Mouse (Mus musculus) kidney, adult 2 months (tissue): ENCODE measurements around the gene Bora. TPM values are rescaled to one million over a fixed set of nuclear protein-coding genes. Genes with fewer than 3 reads are reported as not detected.

Experiments
- DNase-seq: peaks from one replicate; pipeline ENCODE4 v3.0.0; 2021
- H3K27ac ChIP-seq: fragments of 200-500 bp; 2 replicates; pipeline ENCODE4 v1.5.1; 2012; ENCODE audit warnings: low read depth, low read length, control low read depth, inconsistent platforms; ENCODE audit not compliant: insufficient read depth
- H3K27me3 ChIP-seq: fragments of 200-500 bp; replicated peaks from 2 replicates; pipeline ENCODE4 v1.6.1; 2012; ENCODE audit warnings: mild to moderate bottlenecking, moderate library complexity, low read length, inconsistent platforms; ENCODE audit not compliant: control insufficient read depth, insufficient read depth
- H3K36me3 ChIP-seq: fragments of 200-500 bp; 2 replicates; pipeline ENCODE4 v1.6.1; 2012; ENCODE audit warnings: mild to moderate bottlenecking, moderate library complexity, low read length, inconsistent platforms; ENCODE audit not compliant: control insufficient read depth, insufficient read depth
- H3K4me1 ChIP-seq: fragments of 200-500 bp; 2 replicates; pipeline ENCODE4 v1.6.1; 2011; ENCODE audit warnings: low read length; ENCODE audit not compliant: control insufficient read depth, insufficient read depth
- H3K4me3 ChIP-seq: fragments of 200-500 bp; 2 replicates; pipeline ENCODE4 v1.5.1; 2011; ENCODE audit warnings: mild to moderate bottlenecking, low read depth, low read length, control low read depth; ENCODE audit not compliant: insufficient read depth
- CTCF ChIP-seq: fragments of 200-500 bp; conservative IDR thresholded peaks from 2 replicates; pipeline ENCODE4 v1.5.1; 2011; ENCODE audit warnings: low read depth, mild to moderate bottlenecking, control low read depth, low read length, moderate library complexity, mixed read lengths; ENCODE audit not compliant: insufficient read depth, insufficient read length
- POLR2A ChIP-seq: fragments of 200-500 bp; IDR thresholded peaks from one replicate; pipeline ENCODE4 v1.6.1; 2011; ENCODE audit warnings: low read depth, low read length, control low read depth
- WGBS: fragments of 180-500 bp; shearing (Covaris S2); methylation state at CpG from one replicate; pipeline ENCODE4 v1.1.7; 2018; 5-methylcytosine and 5-hydroxymethylcytosine counted together
- polyA plus RNA-seq: library from polyadenylated mRNA; depleted of rRNA; stranded (reverse); fragments of >200 nt; gene quantifications from 2 replicates; pipeline ENCODE4 v1.2.3, GENCODE M21; 2012; rRNA removed

Gene Bora
- polyA plus RNA-seq, 1 experiment = 0.77 TPM

DNA sequence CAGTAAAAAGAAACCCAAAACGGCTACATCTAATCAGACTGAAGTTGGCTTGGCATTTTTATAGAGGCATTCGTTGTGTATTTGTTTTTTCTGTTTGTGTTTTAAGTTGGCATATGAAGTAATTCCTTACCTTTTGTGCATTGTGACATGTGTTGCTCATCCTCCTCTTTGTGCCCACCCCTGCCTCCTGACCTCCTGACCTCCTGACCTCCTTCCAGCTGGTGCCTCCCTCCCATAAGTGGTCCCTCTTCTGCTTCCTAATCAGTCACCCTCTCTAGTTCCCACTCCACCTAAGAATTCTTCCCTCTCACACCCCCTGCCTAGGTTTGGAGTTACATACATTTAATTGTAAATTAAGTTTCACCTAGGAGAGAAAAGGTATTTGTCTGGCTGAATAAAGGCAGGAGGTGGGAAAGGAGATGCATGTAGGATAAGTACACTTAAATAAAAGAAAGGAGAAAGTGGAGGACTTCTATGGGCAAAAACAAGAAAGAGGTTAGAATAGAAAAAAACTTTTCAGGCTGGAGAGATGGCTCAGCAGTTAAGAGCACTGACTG lies 61.7 kb downstream of the Bora start:
- no peaks in the 10 kb centered on the region for H3K27me3 ChIP-seq
- no peaks in the 10 kb centered on the region for H3K4me1 ChIP-seq
- H3K36me3 ChIP-seq = peaks cover 4% of the 10 kb centered on the region
- WGBS = 75% methylated on average over 2 of the region's 2 CpGs
- no peak overlapping the region for H3K4me3 ChIP-seq
- DNase-seq = no peak
- no peak overlapping the region for H3K27ac ChIP-seq
- TF ChIP-seq CTCF (no peak), POLR2A (no peak)

- Histone ChIP-seq H3K27me3 (no peaks in the 10 kb centered on the region), H3K36me3 (peaks cover 4% of the 10 kb centered on the region), H3K4me3 (no peak overlapping the region), H3K4me1 (no peaks in the 10 kb centered on the region), H3K27ac (no peak overlapping the region)
- TF ChIP-seq CTCF = no peak
- TF ChIP-seq POLR2A = no peak
- WGBS = 76% methylated on average over 6 of the region's 6 CpGs
- no peak for DNase-seq
These were observed 62.7 kb downstream of the Bora start for GRCm38 (mm10) chr14:99108762-99109161.

- Histone ChIP-seq H3K4me3 (no peak overlapping the region), H3K27ac (no peak overlapping the region), H3K4me1 (no peaks in the 10 kb centered on the region), H3K36me3 (peaks cover 2% of the 10 kb centered on the region; the same call in 1 of the 2 replicates), H3K27me3 (no peaks in the 10 kb centered on the region)
- TF ChIP-seq POLR2A = no peak
- WGBS = 75% methylated on average over 4 of the region's 4 CpGs
- no peak for DNase-seq
These were observed 71.6 kb downstream of the Bora start for GRCm38 (mm10) chr14:99117576-99117975.

DNA sequence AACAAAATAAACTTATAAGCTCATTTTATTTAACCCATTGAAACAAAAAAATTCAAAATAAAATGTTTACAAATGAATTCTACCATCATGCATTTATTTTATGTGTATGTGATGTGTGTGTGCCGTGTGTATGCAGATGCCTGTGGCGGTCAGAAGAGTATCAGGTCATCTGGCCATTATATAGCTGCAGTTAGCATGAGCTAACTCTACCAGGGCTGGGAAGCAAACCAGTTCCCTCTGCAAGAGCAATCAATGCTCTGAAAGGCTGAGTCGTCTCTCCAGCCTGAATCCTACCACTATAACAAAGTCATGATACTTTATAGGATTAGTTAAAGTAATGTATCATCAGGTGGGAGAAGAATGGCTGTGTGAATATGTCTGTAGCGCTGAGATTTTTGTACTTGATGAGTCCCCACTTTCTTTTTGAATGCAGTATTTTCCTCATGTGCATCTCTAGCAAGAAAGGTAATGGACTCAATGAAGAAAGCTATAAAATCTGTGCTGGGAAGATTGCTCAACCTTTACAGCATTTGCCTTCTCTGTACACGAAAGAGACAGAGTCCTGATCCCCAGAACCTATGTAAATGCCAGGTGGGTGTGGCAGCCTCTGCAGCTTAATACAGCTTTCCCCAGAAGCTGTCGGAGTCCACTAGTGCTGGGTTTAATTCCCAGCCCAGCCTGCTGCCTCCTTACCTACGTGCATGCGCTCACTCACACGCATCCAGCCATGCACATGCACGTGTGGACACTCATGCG lies 75.7 kb downstream of the Bora start:
- peaks cover 2% of the 10 kb centered on the region; the same call in 1 of the 2 replicates for H3K36me3 ChIP-seq
- no peak overlapping the region for H3K4me3 ChIP-seq
- H3K4me1 ChIP-seq = no peaks in the 10 kb centered on the region
- no peak overlapping the region for H3K27ac ChIP-seq
- DNase-seq = no peak
- no peak for TF ChIP-seq CTCF
- no peak for TF ChIP-seq POLR2A
- H3K27me3 ChIP-seq = no peaks in the 10 kb centered on the region
- 86% methylated on average over 11 of the region's 11 CpGs for WGBS

DNA sequence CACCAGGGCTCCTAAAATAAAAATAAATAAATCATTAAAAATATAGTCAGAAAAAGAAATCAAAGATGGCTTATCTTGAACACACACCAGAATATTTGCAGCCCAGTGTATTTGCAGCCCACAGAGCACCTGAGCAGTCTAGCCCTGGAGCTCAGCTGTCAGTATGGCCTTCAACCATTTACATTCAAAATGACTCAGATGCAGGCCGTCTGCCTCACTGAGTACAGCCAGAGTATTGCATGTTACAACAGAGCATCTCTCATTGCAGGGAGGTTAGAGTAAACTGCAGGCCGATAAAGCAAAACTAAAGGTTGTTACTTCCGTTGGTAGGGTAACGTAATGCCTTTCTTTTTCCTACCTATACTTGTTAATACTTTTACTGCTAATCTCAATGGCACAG lies 78.1 kb downstream of the Bora start:
- H3K27ac ChIP-seq = no peak overlapping the region
- H3K27me3 ChIP-seq = no peaks in the 10 kb centered on the region
- 92% methylated on average over 4 of the region's 4 CpGs for WGBS
- peaks cover 4% of the 10 kb centered on the region; the same call in 1 of the 2 replicates for H3K36me3 ChIP-seq
- TF ChIP-seq CTCF (no peak), POLR2A (no peak)
- no peak for DNase-seq
- H3K4me3 ChIP-seq = no peak overlapping the region
- no peaks in the 10 kb centered on the region for H3K4me1 ChIP-seq

Other genes starting within 250 kb of the Bora start
- not detected in 2 replicates for gene Rpl36a-ps1, start 51.9 kb upstream of the Bora start, polyA plus RNA-seq
- 12.3 and 16.5 TPM in 2 replicates for gene Mzt1, start 88 bp upstream of the Bora start, polyA plus RNA-seq
- gene Pibf1, start 53.2 kb downstream of the Bora start, polyA plus RNA-seq = 1.3 and 1.6 TPM in 2 replicates
- gene Dis3, start 53.5 kb downstream of the Bora start, polyA plus RNA-seq = 3.5 and 4.2 TPM in 2 replicates